In genomic region chr12:102323392-102323791, GRCm38 (mm10) we compare ENCODE assay signal across 10 mouse cellular contexts. TPM values are rescaled to one million over a fixed set of nuclear protein-coding genes. Genes with fewer than 3 reads are reported as not detected.
DNase-seq lines count a peak whose midpoint lies in the region; ATAC-seq lines count a peak whose summit lies in the region.
"Had no signal": no experiment of that assay in that cellular context is flagged by ENCODE, and none has a peak within 500 bp of the region (broad histone marks: within the 10 kb centered on the region; RNA-seq: fewer than 3 reads in every experiment).

No protein-coding gene starts in this region.

- H3K4me2 ChIP-seq in limb, embryonic 12.5 days = no peak overlapping the region
- no peak overlapping the region for H3K4me2 ChIP-seq in forebrain, embryonic 13.5 days

- no peak for ATAC-seq in limb, embryonic 12.5 days (ENCODE audit: insufficient number of reproducible peaks, insufficient read depth, low FRiP score, low TSS enrichment, low read depth)
- no peak for ATAC-seq in forebrain, embryonic 13.5 days

- no peaks in the 10 kb centered on the region for H3K36me3 ChIP-seq in limb, embryonic 12.5 days
- no peaks in the 10 kb centered on the region for H3K36me3 ChIP-seq in forebrain, embryonic 13.5 days (ENCODE audit: poor library complexity, severe bottlenecking)

- intact Hi-C loops in heart, postnatal 14 days (cut with DNase I) = no loop called here

- no peak overlapping the region for H3K9ac ChIP-seq in limb, embryonic 12.5 days (replicated peaks)
- H3K9ac ChIP-seq in forebrain, embryonic 13.5 days = no peak overlapping the region
- H3K9ac ChIP-seq: liver, embryonic 14.5 days had no signal

- H3K9me3 ChIP-seq in limb, embryonic 12.5 days = no peaks in the 10 kb centered on the region
- no peaks in the 10 kb centered on the region for H3K9me3 ChIP-seq in forebrain, embryonic 13.5 days (replicated peaks)

- DNase-seq in adrenal gland, postnatal 10 days = peak; percentile 42
- no peak for DNase-seq in adrenal gland, adult 2 months
- peak; percentile 60 to 75 for DNase-seq in heart, postnatal 14 days
- DNase-seq in right cerebral cortex, adult 2 months (ENCODE audit: low spot score in 2 of 2) = no peak
- DNase-seq in ovary, adult 18-20 months (ENCODE audit: low spot score) = no peak
- DNase-seq: right cerebral cortex, postnatal 4 days had no signal

- H3K27me3 ChIP-seq in limb, embryonic 12.5 days = no peaks in the 10 kb centered on the region
- H3K27me3 ChIP-seq in forebrain, embryonic 13.5 days = no peaks in the 10 kb centered on the region

- H3K27ac ChIP-seq in brown adipose tissue, adult 24 weeks (replicated peaks; ENCODE audit: low read depth, low read length) = peak overlapping the region; percentile 98
- peak overlapping the region; percentile 70 for H3K27ac ChIP-seq in limb, embryonic 12.5 days
- no peak overlapping the region for H3K27ac ChIP-seq in forebrain, embryonic 13.5 days
- H3K27ac ChIP-seq: liver, embryonic 14.5 days had no signal

- 90% methylated on average over 2 of the region's 2 CpGs for WGBS in limb, embryonic 12.5 days
- 96% methylated on average over 2 of the region's 2 CpGs for WGBS in forebrain, embryonic 13.5 days

- no peak overlapping the region for H3K4me3 ChIP-seq in brown adipose tissue, adult 24 weeks (ENCODE audit: insufficient read depth, low read depth, low read length)
- no peak overlapping the region for H3K4me3 ChIP-seq in limb, embryonic 12.5 days (replicated peaks)
- H3K4me3 ChIP-seq in forebrain, embryonic 13.5 days = no peak overlapping the region

- peaks cover 55% of the 10 kb centered on the region for H3K4me1 ChIP-seq in brown adipose tissue, adult 24 weeks (ENCODE audit: control insufficient read depth, insufficient read depth, insufficient read length, low read length)
- H3K4me1 ChIP-seq in limb, embryonic 12.5 days (replicated peaks) = 0 out of 2 replicates have a peak, but pooled peaks cover 9% of the 10 kb centered on the region
- no peaks in the 10 kb centered on the region for H3K4me1 ChIP-seq in forebrain, embryonic 13.5 days

RNA-seq across cellular contexts. Expression of gene Rin3, which starts 40.5 kb away (rescaled TPM):
- 10 to 100 TPM; 19.2 to 21.6 TPM for total RNA-seq in adrenal gland, postnatal 10 days (2021)
- total RNA-seq in adrenal gland, adult 2 months (2021) = 10 to 100 TPM; 12.3 to 15.1 TPM
- 7.4 and 8.9 TPM in 2 replicates for polyA plus RNA-seq in adrenal gland, adult 2 months (2012; rRNA removed)
- polyA plus RNA-seq in brown adipose tissue, adult 24 weeks (2012; ENCODE audit: insufficient read depth, insufficient read length, missing spikeins) = 2.9 and 7.5 TPM in 2 replicates
- 10 to 100 TPM; 23.1 to 26.1 TPM for total RNA-seq in heart, postnatal 14 days (2021)
- polyA plus RNA-seq in limb, embryonic 12.5 days (2016; fragmentation: Nextera tagmentation; extraction: Ambion mirVana) = 3.6 and 4.4 TPM in 2 replicates
- 2.0 TPM in 2 replicates for polyA plus RNA-seq in forebrain, embryonic 13.5 days (2015; fragmentation: Nextera tagmentation; extraction: Ambion mirVana)

Comparison
In these comparisons a context has a peak if more than half of its experiments do, and no peak if none do; other contexts are left out.
1. DNase-seq: peak in adrenal gland, postnatal 10 days (single experiment) and heart, postnatal 14 days (2 of 2); none in adrenal gland, adult 2 months (single experiment), right cerebral cortex, adult 2 months (0 of 2) and ovary, adult 18-20 months (single experiment).